Mouse (Mus musculus): ENCODE data around the gene Ppp1r14a. TPM values are rescaled to one million over a fixed set of nuclear protein-coding genes. Genes with fewer than 3 reads are reported as not detected.

Gene Ppp1r14a
- total RNA-seq, 2 experiments from 2014 or later = 2.0 to 3.2 TPM

DNA sequence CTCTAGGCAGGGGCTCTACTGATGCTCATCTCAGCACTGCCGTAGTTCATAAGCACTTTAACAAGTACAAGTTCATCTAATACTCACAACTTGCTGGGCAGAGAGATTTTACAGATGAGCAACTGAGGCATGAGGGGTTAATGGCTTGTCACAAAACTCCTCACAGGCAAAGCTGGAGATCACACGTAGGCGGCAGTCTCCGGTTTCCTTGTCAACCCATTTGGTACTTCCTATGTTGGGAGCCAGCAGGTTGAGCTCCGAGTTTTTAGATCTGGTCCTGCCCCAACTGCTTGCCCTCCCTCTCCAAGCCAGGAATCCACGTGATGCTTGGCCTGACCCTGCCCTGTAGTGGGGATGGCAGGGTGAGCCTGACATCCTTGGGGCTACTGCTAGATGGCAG lies 38.0 kb downstream of the Ppp1r14a start:
- no peak for DNase-seq (ENCODE audit: low spot score in 2 of 2)

DNA sequence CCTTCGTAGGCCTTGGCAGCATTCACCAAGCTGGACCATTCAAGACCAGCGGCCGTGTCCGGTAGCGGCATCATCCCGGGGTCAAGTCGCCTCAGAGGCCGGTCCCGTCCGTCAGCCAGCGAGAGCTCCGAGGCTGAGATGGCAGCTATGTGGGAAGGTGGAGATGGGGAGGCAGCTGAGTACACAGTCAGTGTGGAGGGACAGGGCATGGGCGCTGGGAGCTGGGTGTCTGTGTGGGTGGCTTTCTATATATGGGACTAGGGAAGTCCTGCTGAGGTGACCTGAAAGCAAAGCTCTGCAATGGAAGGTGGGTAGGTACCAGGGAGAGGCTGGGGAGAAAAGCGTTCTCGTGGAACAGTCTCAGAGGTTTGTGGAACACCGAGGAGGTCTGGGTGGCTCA lies 39.9 kb downstream of the Ppp1r14a start:
- no peak for DNase-seq (ENCODE audit: low spot score in 2 of 2)

GRCm38 (mm10) chr7:29334156-29334555 lies 45.0 kb downstream of the Ppp1r14a start:
- DNase-seq (ENCODE audit: low spot score in 2 of 2) = no peak

DNA sequence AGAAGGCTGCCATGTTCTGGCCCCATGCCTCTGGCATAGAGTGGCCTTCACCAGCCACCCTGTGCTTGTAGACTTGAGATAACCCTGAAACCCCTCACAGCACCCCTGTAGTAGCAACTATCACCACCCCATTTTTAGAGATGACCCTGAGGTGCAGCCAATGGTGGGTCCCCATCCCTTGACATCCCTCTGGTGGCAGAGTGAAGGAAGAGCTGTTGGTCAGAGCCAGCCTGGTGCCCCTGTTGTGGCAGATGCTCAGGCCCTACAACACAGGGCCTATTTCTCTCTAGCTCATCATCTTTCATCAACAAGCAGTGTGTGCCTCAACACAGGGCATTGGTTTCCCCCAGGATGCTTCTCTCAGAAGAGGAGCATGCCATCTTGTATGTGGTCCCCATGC lies 46.2 kb downstream of the Ppp1r14a start:
- no peak for DNase-seq (ENCODE audit: low spot score in 2 of 2)

GRCm38 (mm10) chr7:29335841-29336671 lies 46.9 kb downstream of the Ppp1r14a start:
- no peak for DNase-seq (ENCODE audit: low spot score in 2 of 2)

DNA sequence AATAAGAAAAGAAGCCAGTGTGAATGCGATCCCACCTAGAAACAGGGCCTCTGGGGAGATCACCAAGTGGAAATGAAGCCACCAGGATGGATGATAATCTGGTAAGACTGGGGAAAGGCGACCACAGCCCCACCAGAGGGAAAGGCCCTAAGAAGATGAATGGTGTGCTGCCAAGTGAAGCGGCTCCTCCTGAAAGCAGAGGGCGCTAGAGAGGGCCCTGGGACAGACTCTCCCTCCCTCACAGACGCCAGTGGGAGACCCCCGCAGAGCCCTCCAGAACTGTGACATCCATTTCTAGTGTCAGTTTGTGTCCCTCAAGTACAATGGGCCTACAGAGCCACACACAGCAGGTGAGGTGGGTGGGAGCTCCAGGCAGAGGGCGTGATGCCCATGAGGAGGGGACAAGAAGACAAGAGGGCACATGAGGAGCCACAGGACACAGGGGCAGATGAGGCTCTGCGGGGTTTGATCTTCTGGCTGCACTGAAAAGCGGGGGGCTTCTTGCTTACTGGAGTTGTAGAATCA lies 47.7 kb downstream of the Ppp1r14a start:
- DNase-seq (ENCODE audit: low spot score in 2 of 2) = no peak

DNA sequence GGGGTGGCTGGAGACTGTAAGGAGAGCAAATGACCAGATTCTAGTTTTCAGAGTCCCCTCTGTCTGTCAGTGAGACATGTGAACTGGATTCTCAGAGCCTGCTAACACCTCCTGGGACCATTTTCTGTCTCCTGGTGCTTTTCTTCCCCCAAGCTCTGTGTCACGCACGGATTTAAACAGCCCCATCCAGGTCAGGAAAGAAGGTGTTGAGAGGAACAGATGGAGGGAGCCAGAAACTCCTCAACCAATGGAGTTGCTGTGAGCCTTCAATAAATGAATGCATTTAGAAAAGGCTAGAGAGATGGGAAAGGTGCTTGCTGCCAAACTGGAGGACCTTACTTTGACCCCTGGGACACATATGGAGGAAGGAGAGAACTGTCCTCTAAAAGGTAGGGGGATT lies 48.7 kb downstream of the Ppp1r14a start:
- no peak for DNase-seq (ENCODE audit: low spot score in 2 of 2)

DNA sequence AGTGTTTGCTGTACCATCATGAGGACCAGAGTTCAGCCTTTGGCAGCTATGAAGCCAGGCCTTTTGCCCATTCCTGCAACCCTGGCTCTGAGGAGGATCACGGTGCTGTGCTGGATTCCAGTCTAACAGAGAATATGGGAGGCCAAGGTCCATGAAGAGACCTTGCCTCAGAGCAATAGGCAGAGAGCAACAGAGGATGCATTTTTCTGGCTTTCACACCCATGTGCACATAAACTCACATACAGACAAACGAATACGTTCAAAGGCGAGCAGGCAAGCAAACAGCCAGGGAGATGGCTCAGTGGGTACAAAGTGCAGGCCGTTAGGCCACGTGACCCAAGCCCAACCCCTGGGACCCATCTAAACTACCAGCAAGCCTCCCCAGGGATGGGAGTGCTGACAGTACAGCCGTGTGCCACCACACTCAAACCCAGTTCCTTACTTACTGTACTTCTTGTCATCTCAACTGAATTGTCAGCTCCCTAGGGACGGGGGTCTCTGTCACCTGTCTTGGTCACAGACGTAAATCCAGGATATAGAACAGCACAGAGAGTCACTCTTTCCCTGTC lies 49.3 kb downstream of the Ppp1r14a start:
- DNase-seq (ENCODE audit: low spot score in 2 of 2) = no peak

- DNase-seq (ENCODE audit: low spot score in 2 of 2) = no peak
Observed at GRCm38 (mm10) chr7:29338984-29339679, 50.0 kb downstream of the Ppp1r14a start.

- DNase-seq (ENCODE audit: low spot score in 2 of 2) = no peak
Observed at GRCm38 (mm10) chr7:29340247-29340646, 51.1 kb downstream of the Ppp1r14a start.

DNA sequence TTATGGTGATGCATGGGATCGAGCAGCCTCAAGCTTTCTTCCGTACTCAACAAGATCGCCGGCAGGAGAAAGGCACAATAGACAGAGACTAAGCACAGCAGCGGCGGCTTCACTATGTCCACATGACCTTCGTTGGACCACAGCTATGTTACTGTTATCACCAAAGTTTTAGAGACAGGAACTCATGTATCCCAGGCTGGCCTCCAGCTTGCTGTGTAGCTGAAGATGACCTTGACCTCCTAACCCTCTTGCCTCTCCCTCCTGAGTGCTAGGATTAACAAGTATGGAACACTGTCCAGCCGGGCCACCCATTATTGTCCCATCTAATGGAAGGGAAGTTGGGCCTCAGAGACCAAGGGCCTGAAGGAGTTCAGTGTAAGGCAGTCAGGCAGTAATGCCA lies 51.7 kb downstream of the Ppp1r14a start:
- DNase-seq (ENCODE audit: low spot score in 2 of 2) = no peak

- peak in 1 of 2 experiments; percentile 49 for DNase-seq (ENCODE audit: low spot score in 2 of 2)
Observed at GRCm38 (mm10) chr7:29341722-29342121, 52.6 kb downstream of the Ppp1r14a start.

GRCm38 (mm10) chr7:29342489-29343092 lies 53.5 kb downstream of the Ppp1r14a start:
- DNase-seq (ENCODE audit: low spot score in 2 of 2) = peak; percentile 43 to 52

Other genes starting within 250 kb of the Ppp1r14a start
- gene Ryr1, start 164.1 kb upstream of the Ppp1r14a start, total RNA-seq (2021) = 10 to 100 TPM; 12.6 to 13.7 TPM
- 1 to 10 TPM; 2.2 to 3.6 TPM for gene Rasgrp4, start 154.5 kb upstream of the Ppp1r14a start, total RNA-seq (2021)
- 10 to 100 TPM; 28.6 to 35.6 TPM for gene Fam98c, start 133.1 kb upstream of the Ppp1r14a start, total RNA-seq (2021)
- gene Ggn, start 119.1 kb upstream of the Ppp1r14a start, total RNA-seq (2021) = 1 to 10 TPM; 1.0 to 1.2 TPM
- 10 to 100 TPM; 40.7 to 46.8 TPM for gene Spred3, start 118.9 kb upstream of the Ppp1r14a start, total RNA-seq (2021)
- 100 to 1,000 TPM; 176 to 182 TPM for gene Psmd8, start 108.6 kb upstream of the Ppp1r14a start, total RNA-seq (2021)
- 1 to 10 TPM; 2.5 to 2.9 TPM for gene Catsperg1, start 75.3 kb upstream of the Ppp1r14a start, total RNA-seq (2021)
- 1 to 10 TPM; 2.9 to 3.5 TPM for gene Kcnk6, start 56.8 kb upstream of the Ppp1r14a start, total RNA-seq (2021)
- 10 to 100 TPM; 42.8 to 47.8 TPM for gene Yif1b, start 51.0 kb upstream of the Ppp1r14a start, total RNA-seq (2021)
- gene 2200002D01Rik, start 40.8 kb upstream of the Ppp1r14a start, total RNA-seq (2021) = under 1 TPM in 1 of 2 experiments, not detected in 1; 0.29 TPM
- 10 to 100 TPM; 25.3 to 31.0 TPM for gene Spint2, start 7.4 kb upstream of the Ppp1r14a start, total RNA-seq (2021)
- gene Dpf1, start 14.6 kb downstream of the Ppp1r14a start, total RNA-seq (2021) = 100 to 1,000 TPM; 129 to 138 TPM
- gene Sipa1l3, start 229.3 kb downstream of the Ppp1r14a start, total RNA-seq (2021) = 100 to 1,000 TPM; 122 to 125 TPM

Data from layer of hippocampus, postnatal 10 days (tissue).